Mouse (Mus musculus) hindbrain, embryonic 11.5 days (tissue): ENCODE measurements around the gene Pls1. TPM values are rescaled to one million over a fixed set of nuclear protein-coding genes. Genes with fewer than 3 reads are reported as not detected.

Experiments used
- ATAC-seq: fragments of 200-750 bp; cut with Nextera tagmentation; 2 replicates; pipeline ENCODE4 v1.8.0; 2017; ENCODE audit warnings: mild to moderate bottlenecking, moderate TSS enrichment, moderate library complexity; ENCODE audit not compliant: low FRiP score
- DNase-seq: peaks from one replicate; pipeline ENCODE4 v3.0.0-alpha.2; 2015; ENCODE audit warnings: low spot score
- H3K27ac ChIP-seq: fragments of 300-500 bp; sonication (generic); 2 replicates; pipeline ENCODE4 v1.5.1; 2014; ENCODE audit warnings: mild to moderate bottlenecking, low read depth, low read length
- H3K27me3 ChIP-seq: fragments of 300-500 bp; sonication (generic); 2 replicates; pipeline ENCODE4 v1.6.1; 2014; ENCODE audit warnings: mild to moderate bottlenecking, low read length, moderate library complexity, mixed read lengths; ENCODE audit not compliant: control insufficient read depth, insufficient read depth
- H3K36me3 ChIP-seq: fragments of 300-500 bp; sonication (generic); 2 replicates; pipeline ENCODE4 v1.6.1; 2014; ENCODE audit warnings: mild to moderate bottlenecking, low read length, moderate library complexity, mixed read lengths; ENCODE audit not compliant: control insufficient read depth, insufficient read depth
- H3K4me1 ChIP-seq: fragments of 300-500 bp; sonication (generic); replicated peaks from 2 replicates; pipeline ENCODE4 v1.6.1; 2014; ENCODE audit warnings: low read length, mixed read lengths; ENCODE audit not compliant: control insufficient read depth, insufficient read depth
- H3K4me2 ChIP-seq: fragments of 300-500 bp; sonication (generic); replicated peaks from 2 replicates; pipeline ENCODE4 v1.6.1; 2014; ENCODE audit warnings: mild to moderate bottlenecking, low read depth, low read length
- H3K4me3 ChIP-seq: fragments of 300-500 bp; sonication (generic); 2 replicates; pipeline ENCODE4 v1.5.1; 2014; ENCODE audit warnings: low read depth, low read length
- H3K9ac ChIP-seq: fragments of 300-500 bp; sonication (generic); 2 replicates; pipeline ENCODE4 v1.6.1; 2014; ENCODE audit warnings: low read depth, low read length
- H3K9me3 ChIP-seq: fragments of 300-500 bp; sonication (generic); 2 replicates; pipeline ENCODE4 v1.6.1; 2016; ENCODE audit warnings: low read length; ENCODE audit not compliant: control insufficient read depth
- WGBS: fragments of 180-500 bp; shearing (Covaris S2); extraction: QIAGEN DNeasy Blood & Tissue Kit; methylation state at CpG from one replicate; pipeline ENCODE4 v1.1.7; 2014; 5-methylcytosine and 5-hydroxymethylcytosine counted together
- polyA plus RNA-seq: library from polyadenylated mRNA; unstranded; fragments of >200 nt; fragmentation: Nextera tagmentation; extraction: Ambion mirVana; gene quantifications from 2 replicates; pipeline ENCODE4 v1.2.1, GENCODE M21; 2014

Pls1 gene
- polyA plus RNA-seq, 1 experiment from 2014 or later: 7.1 TPM

- Histone ChIP-seq H3K27ac (peak overlapping the region; percentile 4), H3K9ac (no peak overlapping the region), H3K4me1 (no peaks in the 10 kb centered on the region), H3K4me2 (no peak overlapping the region), H3K36me3 (no peaks in the 10 kb centered on the region), H3K27me3 (no peaks in the 10 kb centered on the region), H3K4me3 (no peak overlapping the region), H3K9me3 (no peaks in the 10 kb centered on the region)
- DNase-seq (peak; percentile 60), ATAC-seq (peak; percentile 86)
- WGBS: 39% methylated on average over 20 of the region's 20 CpGs
Measured at GRCm38 (mm10) chr9:95813721-95814531, 31.2 kb downstream of the Pls1 start.

- H3K9me3 ChIP-seq: no peaks in the 10 kb centered on the region
Measured at GRCm38 (mm10) chr9:95811817-95812216, 33.3 kb downstream of the Pls1 start.

GRCm38 (mm10) chr9:95809596-95809995, 35.5 kb downstream of the Pls1 start:
- Histone ChIP-seq H3K27me3 (no peaks in the 10 kb centered on the region), H3K4me3 (no peak overlapping the region), H3K9me3 (no peaks in the 10 kb centered on the region), H3K27ac (no peak overlapping the region), H3K36me3 (no peaks in the 10 kb centered on the region), H3K4me1 (no peaks in the 10 kb centered on the region), H3K4me2 (no peak overlapping the region), H3K9ac (no peak overlapping the region)
- no peak for DNase-seq
- ATAC-seq: no peak
- WGBS: 74% methylated on average over 4 of the region's 4 CpGs

More at GRCm38 (mm10) chr9:95811817-95812216, 33.3 kb downstream of the Pls1 start:
- no peak overlapping the region for H3K27ac ChIP-seq
- H3K27me3 ChIP-seq: no peaks in the 10 kb centered on the region
- H3K4me1 ChIP-seq: no peaks in the 10 kb centered on the region
- no peak overlapping the region for H3K4me2 ChIP-seq
- no peaks in the 10 kb centered on the region for H3K36me3 ChIP-seq
- 99% methylated on average over 4 of the region's 4 CpGs for WGBS
- H3K9ac ChIP-seq: no peak overlapping the region
- H3K4me3 ChIP-seq: no peak overlapping the region
- DNase-seq: no peak
- no peak for ATAC-seq

- no peak for ATAC-seq
- Histone ChIP-seq H3K27ac (no peak overlapping the region), H3K36me3 (no peaks in the 10 kb centered on the region), H3K4me2 (no peak overlapping the region), H3K4me3 (no peak overlapping the region), H3K9me3 (no peaks in the 10 kb centered on the region), H3K9ac (no peak overlapping the region), H3K4me1 (no peaks in the 10 kb centered on the region), H3K27me3 (no peaks in the 10 kb centered on the region)
- WGBS: 82% methylated on average over 12 of the region's 12 CpGs
- no peak for DNase-seq
Measured at GRCm38 (mm10) chr9:95805449-95805848, 39.7 kb downstream of the Pls1 start.

GRCm38 (mm10) chr9:95803783-95804182, 41.3 kb downstream of the Pls1 start:
- WGBS: 94% methylated on average over 3 of the region's 3 CpGs
- H3K4me2 ChIP-seq: no peak overlapping the region
- H3K4me1 ChIP-seq: no peaks in the 10 kb centered on the region
- H3K9ac ChIP-seq: no peak overlapping the region
- no peak overlapping the region for H3K4me3 ChIP-seq
- no peak overlapping the region for H3K27ac ChIP-seq
- no peaks in the 10 kb centered on the region for H3K36me3 ChIP-seq
- no peaks in the 10 kb centered on the region for H3K9me3 ChIP-seq
- DNase-seq (no peak), ATAC-seq (no peak)
- no peaks in the 10 kb centered on the region for H3K27me3 ChIP-seq

GRCm38 (mm10) chr9:95801610-95802451, 43.3 kb downstream of the Pls1 start:
- H3K4me2 ChIP-seq: no peak overlapping the region
- no peak overlapping the region for H3K9ac ChIP-seq
- no peak for DNase-seq
- WGBS: 68% methylated on average over 10 of the region's 10 CpGs
- no peaks in the 10 kb centered on the region for H3K36me3 ChIP-seq
- H3K27me3 ChIP-seq: no peaks in the 10 kb centered on the region
- H3K9me3 ChIP-seq: no peaks in the 10 kb centered on the region
- ATAC-seq: no peak
- no peak overlapping the region for H3K27ac ChIP-seq
- no peak overlapping the region for H3K4me3 ChIP-seq
- no peaks in the 10 kb centered on the region for H3K4me1 ChIP-seq

- Histone ChIP-seq H3K4me1 (no peaks in the 10 kb centered on the region), H3K27ac (no peak overlapping the region), H3K4me2 (no peak overlapping the region), H3K9me3 (no peaks in the 10 kb centered on the region), H3K9ac (no peak overlapping the region), H3K36me3 (no peaks in the 10 kb centered on the region), H3K4me3 (no peak overlapping the region), H3K27me3 (no peaks in the 10 kb centered on the region)
- ATAC-seq (no peak), DNase-seq (no peak)
- WGBS: 81% methylated on average over 2 of the region's 2 CpGs
Measured at GRCm38 (mm10) chr9:95796323-95796722, 48.8 kb downstream of the Pls1 start.

- no peaks in the 10 kb centered on the region for H3K27me3 ChIP-seq
- ATAC-seq: no peak
Measured at GRCm38 (mm10) chr9:95795844-95796243, 49.3 kb downstream of the Pls1 start.

More at GRCm38 (mm10) chr9:95795844-95796243, 49.3 kb downstream of the Pls1 start:
- no peaks in the 10 kb centered on the region for H3K9me3 ChIP-seq
- 57% methylated on average over 5 of the region's 5 CpGs for WGBS
- H3K27ac ChIP-seq: no peak overlapping the region
- no peak overlapping the region for H3K4me2 ChIP-seq
- DNase-seq: no peak
- H3K4me3 ChIP-seq: no peak overlapping the region
- H3K36me3 ChIP-seq: no peaks in the 10 kb centered on the region
- no peaks in the 10 kb centered on the region for H3K4me1 ChIP-seq
- H3K9ac ChIP-seq: no peak overlapping the region
